Mouse (Mus musculus) lung, postnatal 0 days (tissue): Measurements from ENCODE around the gene Nrxn3. TPM values are rescaled to one million over a fixed set of nuclear protein-coding genes. Genes with fewer than 3 reads are reported as not detected.

Experiments used
- ATAC-seq: fragments of 200-750 bp; cut with Nextera tagmentation; 2 replicates; pipeline ENCODE4 v1.8.0; 2017; ENCODE audit warnings: moderate library complexity
- DNase-seq: peaks from one replicate; pipeline ENCODE4 v3.0.0-alpha.2; 2016; ENCODE audit warnings: low spot score
- H3K27ac ChIP-seq: fragments of 300-500 bp; sonication (generic); 2 replicates; pipeline ENCODE4 v1.5.1; 2014; ENCODE audit warnings: antibody characterized with exemption, mild to moderate bottlenecking, low read length, mixed read lengths
- H3K27me3 ChIP-seq: fragments of 300-500 bp; sonication (generic); replicated peaks from 2 replicates; pipeline ENCODE4 v1.6.1; 2014; ENCODE audit warnings: low read length, mixed read lengths; ENCODE audit not compliant: insufficient read depth
- H3K36me3 ChIP-seq: fragments of 300-500 bp; sonication (generic); 2 replicates; pipeline ENCODE4 v1.6.1; 2014; ENCODE audit warnings: low read length, mixed read lengths; ENCODE audit not compliant: insufficient read depth
- H3K4me1 ChIP-seq: fragments of 300-500 bp; sonication (generic); 2 replicates; pipeline ENCODE4 v1.6.1; 2014; ENCODE audit warnings: antibody characterized with exemption, low read depth, low read length, mixed read lengths; ENCODE audit not compliant: insufficient read depth
- H3K4me2 ChIP-seq: fragments of 300-500 bp; sonication (generic); replicated peaks from 2 replicates; pipeline ENCODE4 v1.6.1; 2014; ENCODE audit warnings: low read depth, mild to moderate bottlenecking, low read length, moderate library complexity, mixed read lengths
- H3K4me3 ChIP-seq: fragments of 300-500 bp; sonication (generic); 2 replicates; pipeline ENCODE4 v1.5.1; 2014; ENCODE audit warnings: low read depth, low read length
- H3K9ac ChIP-seq: fragments of 300-500 bp; sonication (generic); replicated peaks from 2 replicates; pipeline ENCODE4 v1.6.1; 2014; ENCODE audit warnings: low read depth, mild to moderate bottlenecking
- H3K9me3 ChIP-seq: fragments of 300-500 bp; sonication (generic); 2 replicates; pipeline ENCODE4 v1.6.1; 2016; ENCODE audit warnings: low read length, mixed read lengths
- CTCF ChIP-seq: IDR thresholded peaks from 2 replicates; pipeline ENCODE4 v1.5.1; 2016; ENCODE audit warnings: antibody characterized with exemption, mild to moderate bottlenecking
- EP300 ChIP-seq: IDR thresholded peaks from 2 replicates; pipeline ENCODE4 v1.6.1; 2016; ENCODE audit warnings: antibody characterized with exemption, mild to moderate bottlenecking, control low read depth
- WGBS: fragments of 180-500 bp; shearing (Covaris S2); extraction: QIAGEN DNeasy Blood & Tissue Kit; methylation state at CpG from one replicate; pipeline ENCODE4 v1.1.7; 2014; 5-methylcytosine and 5-hydroxymethylcytosine counted together
- polyA plus RNA-seq: library from polyadenylated mRNA; unstranded; fragments of >200 nt; fragmentation: Nextera tagmentation; extraction: Ambion mirVana; gene quantifications from 2 replicates; pipeline ENCODE4 v1.2.1, GENCODE M21; 2015

Nrxn3 gene
- polyA plus RNA-seq, 1 experiment from 2014 or later = 2.1 TPM

- H3K4me2 ChIP-seq = no peak overlapping the region
- no peaks in the 10 kb centered on the region for H3K36me3 ChIP-seq
- 89% methylated on average over 3 of the region's 3 CpGs for WGBS
- H3K27me3 ChIP-seq = no peaks in the 10 kb centered on the region
- H3K27ac ChIP-seq = no peak overlapping the region
- ATAC-seq (no peak), DNase-seq (no peak)
- H3K4me3 ChIP-seq = no peak overlapping the region
- H3K9ac ChIP-seq = no peak overlapping the region
- TF ChIP-seq CTCF (no peak), EP300 (no peak)
- H3K4me1 ChIP-seq = no peaks in the 10 kb centered on the region
- no peaks in the 10 kb centered on the region for H3K9me3 ChIP-seq
Measured at GRCm38 (mm10) chr12:90197994-90198393, 1475.3 kb downstream of the Nrxn3 start.

- no peak overlapping the region for H3K9ac ChIP-seq
- ATAC-seq = no peak
- H3K9me3 ChIP-seq = no peaks in the 10 kb centered on the region
- H3K27ac ChIP-seq = no peak overlapping the region
- DNase-seq = no peak
- H3K4me1 ChIP-seq = no peaks in the 10 kb centered on the region
- no peak overlapping the region for H3K4me3 ChIP-seq
- H3K27me3 ChIP-seq = no peaks in the 10 kb centered on the region
- no peak overlapping the region for H3K4me2 ChIP-seq
- no peaks in the 10 kb centered on the region for H3K36me3 ChIP-seq
- 92% methylated on average over 1 of the region's 1 CpGs for WGBS
- TF ChIP-seq CTCF = no peak
Measured at GRCm38 (mm10) chr12:90202501-90202900, 1479.8 kb downstream of the Nrxn3 start.

GRCm38 (mm10) chr12:90211410-90211809 lies 1488.7 kb downstream of the Nrxn3 start:
- no peak for TF ChIP-seq EP300
- TF ChIP-seq CTCF = no peak
- ATAC-seq = no peak

GRCm38 (mm10) chr12:90217060-90217459 lies 1494.4 kb downstream of the Nrxn3 start:
- H3K9me3 ChIP-seq = no peaks in the 10 kb centered on the region
- DNase-seq = no peak
- no peaks in the 10 kb centered on the region for H3K4me1 ChIP-seq
- ATAC-seq = no peak
- H3K4me3 ChIP-seq = no peak overlapping the region
- H3K27me3 ChIP-seq = no peaks in the 10 kb centered on the region
- no peak overlapping the region for H3K4me2 ChIP-seq
- TF ChIP-seq EP300 (no peak), CTCF (no peak)
- 64% methylated on average over 6 of the region's 6 CpGs for whole genome bisulfite sequencing
- no peak overlapping the region for H3K27ac ChIP-seq
- H3K36me3 ChIP-seq = no peaks in the 10 kb centered on the region
- H3K9ac ChIP-seq = no peak overlapping the region

More at GRCm38 (mm10) chr12:90211410-90211809, 1488.7 kb downstream of the Nrxn3 start:
- Histone ChIP-seq H3K9me3 (no peaks in the 10 kb centered on the region), H3K4me3 (no peak overlapping the region), H3K27ac (no peak overlapping the region), H3K4me1 (no peaks in the 10 kb centered on the region), H3K27me3 (no peaks in the 10 kb centered on the region), H3K4me2 (no peak overlapping the region), H3K36me3 (no peaks in the 10 kb centered on the region), H3K9ac (no peak overlapping the region)
- WGBS = 38% methylated on average over 2 of the region's 2 CpGs
- peak; percentile 11 for DNase-seq

- no peaks in the 10 kb centered on the region for H3K27me3 ChIP-seq
- H3K9me3 ChIP-seq = no peaks in the 10 kb centered on the region
- 42% methylated on average over 2 of the region's 2 CpGs for WGBS
- H3K27ac ChIP-seq = no peak overlapping the region
- no peak for TF ChIP-seq EP300
- no peak for TF ChIP-seq CTCF
- no peak overlapping the region for H3K4me3 ChIP-seq
- H3K4me1 ChIP-seq = no peaks in the 10 kb centered on the region
- no peaks in the 10 kb centered on the region for H3K36me3 ChIP-seq
- no peak overlapping the region for H3K9ac ChIP-seq
- ATAC-seq = no peak
- H3K4me2 ChIP-seq = no peak overlapping the region
- DNase-seq = no peak
Measured at GRCm38 (mm10) chr12:90229062-90229461, 1506.4 kb downstream of the Nrxn3 start.

GRCm38 (mm10) chr12:90236093-90236492 lies 1513.4 kb downstream of the Nrxn3 start:
- ATAC-seq (no peak), DNase-seq (no peak)
- H3K9me3 ChIP-seq = no peaks in the 10 kb centered on the region
- no peaks in the 10 kb centered on the region for H3K27me3 ChIP-seq
- no peak overlapping the region for H3K27ac ChIP-seq
- H3K4me3 ChIP-seq = no peak overlapping the region
- H3K4me2 ChIP-seq = no peak overlapping the region
- TF ChIP-seq CTCF (no peak), EP300 (no peak)
- H3K4me1 ChIP-seq = no peaks in the 10 kb centered on the region
- no peak overlapping the region for H3K9ac ChIP-seq
- no peaks in the 10 kb centered on the region for H3K36me3 ChIP-seq
- 50% methylated on average over 5 of the region's 5 CpGs for WGBS

GRCm38 (mm10) chr12:90260301-90260700 lies 1537.6 kb downstream of the Nrxn3 start:
- DNase-seq = no peak
- Histone ChIP-seq H3K9me3 (no peaks in the 10 kb centered on the region), H3K4me3 (no peak overlapping the region), H3K36me3 (no peaks in the 10 kb centered on the region), H3K27ac (no peak overlapping the region), H3K4me2 (no peak overlapping the region), H3K27me3 (no peaks in the 10 kb centered on the region), H3K9ac (no peak overlapping the region), H3K4me1 (no peaks in the 10 kb centered on the region)
- WGBS = 57% methylated on average over 4 of the region's 4 CpGs
- ATAC-seq = no peak
- TF ChIP-seq CTCF (no peak), EP300 (no peak)
